Mouse (Mus musculus): Measurements from ENCODE around the gene Polh. TPM values are rescaled to one million over a fixed set of nuclear protein-coding genes. Genes with fewer than 3 reads are reported as not detected.

Polh gene
- polyA plus RNA-seq, 1 experiment from 2014 or later = 12.7 TPM

GRCm38 (mm10) chr17:46237079-46237478 lies 34.6 kb upstream of the Polh start:
- Histone ChIP-seq H3K27me3 (replicated peaks) (peaks cover 14% of the 10 kb centered on the region; the same call in 1 of the 2 replicates), H3K4me2 (no peak overlapping the region), H3K9me3 (replicated peaks) (no peaks in the 10 kb centered on the region), H3K4me1 (replicated peaks) (peaks cover 16% of the 10 kb centered on the region), H3K36me3 (peaks cover 90% of the 10 kb centered on the region), H3K27ac (ENCODE audit: poor library complexity, severe bottlenecking) (no peak overlapping the region), H3K9ac (no peak overlapping the region), H3K4me3 (no peak overlapping the region)
- no peak for ATAC-seq (ENCODE audit: insufficient number of reproducible peaks, low FRiP score)
- WGBS = 72% methylated on average over 6 of the region's 6 CpGs

GRCm38 (mm10) chr17:46236067-46236466 lies 33.6 kb upstream of the Polh start:
- Histone ChIP-seq H3K27me3 (replicated peaks) (peaks cover 11% of the 10 kb centered on the region; the same call in 1 of the 2 replicates), H3K9me3 (replicated peaks) (no peaks in the 10 kb centered on the region), H3K4me1 (replicated peaks) (peaks cover 16% of the 10 kb centered on the region), H3K9ac (no peak overlapping the region), H3K4me3 (no peak overlapping the region), H3K27ac (ENCODE audit: poor library complexity, severe bottlenecking) (no peak overlapping the region), H3K36me3 (peaks cover 88% of the 10 kb centered on the region), H3K4me2 (no peak overlapping the region)
- no peak for ATAC-seq (ENCODE audit: insufficient number of reproducible peaks, low FRiP score)
- WGBS = 67% methylated on average over 1 of the region's 1 CpGs

GRCm38 (mm10) chr17:46227576-46227975 lies 25.1 kb upstream of the Polh start:
- WGBS = 90% methylated on average over 7 of the region's 7 CpGs
- Histone ChIP-seq H3K27me3 (replicated peaks) (no peaks in the 10 kb centered on the region), H3K4me2 (no peak overlapping the region), H3K4me1 (replicated peaks) (no peaks in the 10 kb centered on the region), H3K4me3 (no peak overlapping the region), H3K9ac (no peak overlapping the region), H3K36me3 (peaks cover 96% of the 10 kb centered on the region), H3K9me3 (replicated peaks) (no peaks in the 10 kb centered on the region), H3K27ac (ENCODE audit: poor library complexity, severe bottlenecking) (no peak overlapping the region)
- ATAC-seq (ENCODE audit: insufficient number of reproducible peaks, low FRiP score) = no peak

GRCm38 (mm10) chr17:46221601-46222000 lies 19.2 kb upstream of the Polh start:
- no peak overlapping the region for H3K4me3 ChIP-seq
- ATAC-seq (ENCODE audit: insufficient number of reproducible peaks, low FRiP score) = no peak

GRCm38 (mm10) chr17:46210550-46210949 lies 8.1 kb upstream of the Polh start:
- H3K4me1 ChIP-seq (replicated peaks) = no peaks in the 10 kb centered on the region
- WGBS = 87% methylated on average over 3 of the region's 3 CpGs
- H3K27me3 ChIP-seq (replicated peaks) = no peaks in the 10 kb centered on the region
- H3K9me3 ChIP-seq (replicated peaks) = no peaks in the 10 kb centered on the region
- no peak overlapping the region for H3K4me3 ChIP-seq
- no peak overlapping the region for H3K4me2 ChIP-seq
- ATAC-seq (ENCODE audit: insufficient number of reproducible peaks, low FRiP score) = no peak
- no peak overlapping the region for H3K27ac ChIP-seq (ENCODE audit: poor library complexity, severe bottlenecking)
- peaks cover 92% of the 10 kb centered on the region for H3K36me3 ChIP-seq
- no peak overlapping the region for H3K9ac ChIP-seq

More at GRCm38 (mm10) chr17:46221601-46222000, 19.2 kb upstream of the Polh start:
- H3K27ac ChIP-seq (ENCODE audit: poor library complexity, severe bottlenecking) = no peak overlapping the region
- no peak overlapping the region for H3K4me2 ChIP-seq
- no peaks in the 10 kb centered on the region for H3K4me1 ChIP-seq (replicated peaks)
- H3K36me3 ChIP-seq = peaks cover 98% of the 10 kb centered on the region
- no peaks in the 10 kb centered on the region for H3K9me3 ChIP-seq (replicated peaks)
- 87% methylated on average over 3 of the region's 3 CpGs for WGBS
- H3K9ac ChIP-seq = no peak overlapping the region
- no peaks in the 10 kb centered on the region for H3K27me3 ChIP-seq (replicated peaks)

GRCm38 (mm10) chr17:46206676-46207075 lies 4.2 kb upstream of the Polh start:
- no peak for ATAC-seq (ENCODE audit: insufficient number of reproducible peaks, low FRiP score)
- H3K4me1 ChIP-seq (replicated peaks) = peaks cover 11% of the 10 kb centered on the region

GRCm38 (mm10) chr17:46203078-46203477 lies 633 bp upstream of the Polh start:
- Histone ChIP-seq H3K36me3 (peaks cover 33% of the 10 kb centered on the region), H3K4me2 (peak overlapping the region; percentile 80), H3K9ac (peak overlapping the region; percentile 94), H3K27ac (ENCODE audit: poor library complexity, severe bottlenecking) (peak overlapping the region; percentile 92), H3K9me3 (replicated peaks) (no peaks in the 10 kb centered on the region), H3K4me3 (peak overlapping the region; percentile 96), H3K4me1 (replicated peaks) (peaks cover 13% of the 10 kb centered on the region), H3K27me3 (replicated peaks) (no peaks in the 10 kb centered on the region)
- WGBS = under 1% methylated on average over 20 of the region's 20 CpGs
- ATAC-seq (ENCODE audit: insufficient number of reproducible peaks, low FRiP score) = peak; percentile 39; the same call in 1 of the 2 replicates

More at GRCm38 (mm10) chr17:46206676-46207075, 4.2 kb upstream of the Polh start:
- H3K9ac ChIP-seq = no peak overlapping the region
- H3K27ac ChIP-seq (ENCODE audit: poor library complexity, severe bottlenecking) = no peak overlapping the region
- H3K27me3 ChIP-seq (replicated peaks) = no peaks in the 10 kb centered on the region
- peaks cover 62% of the 10 kb centered on the region for H3K36me3 ChIP-seq
- H3K9me3 ChIP-seq (replicated peaks) = no peaks in the 10 kb centered on the region
- H3K4me2 ChIP-seq = no peak overlapping the region
- no peak overlapping the region for H3K4me3 ChIP-seq

GRCm38 (mm10) chr17:46201151-46201550 lies 1.3 kb downstream of the Polh start:
- H3K9ac ChIP-seq = no peak overlapping the region; the same call in 1 of the 2 replicates
- peaks cover 13% of the 10 kb centered on the region for H3K4me1 ChIP-seq (replicated peaks)
- H3K27ac ChIP-seq (ENCODE audit: poor library complexity, severe bottlenecking) = no peak overlapping the region
- H3K4me3 ChIP-seq = peak overlapping the region; percentile 28; the same call in 1 of the 2 replicates
- H3K4me2 ChIP-seq = peak overlapping the region; percentile 80
- 64% methylated on average over 6 of the region's 6 CpGs for WGBS
- no peak for ATAC-seq (ENCODE audit: insufficient number of reproducible peaks, low FRiP score)
- H3K9me3 ChIP-seq (replicated peaks) = no peaks in the 10 kb centered on the region
- peaks cover 33% of the 10 kb centered on the region for H3K36me3 ChIP-seq
- H3K27me3 ChIP-seq (replicated peaks) = no peaks in the 10 kb centered on the region

- no peak for ATAC-seq (ENCODE audit: insufficient number of reproducible peaks, low FRiP score)
- WGBS = 90% methylated on average over 2 of the region's 2 CpGs
- Histone ChIP-seq H3K9ac (no peak overlapping the region), H3K4me2 (no peak overlapping the region), H3K4me1 (replicated peaks) (no peaks in the 10 kb centered on the region), H3K36me3 (peaks cover 83% of the 10 kb centered on the region), H3K4me3 (no peak overlapping the region), H3K27me3 (replicated peaks) (no peaks in the 10 kb centered on the region), H3K9me3 (replicated peaks) (no peaks in the 10 kb centered on the region), H3K27ac (ENCODE audit: poor library complexity, severe bottlenecking) (no peak overlapping the region)
Observed at GRCm38 (mm10) chr17:46188829-46189228, 13.6 kb downstream of the Polh start.

- Histone ChIP-seq H3K9me3 (replicated peaks) (no peaks in the 10 kb centered on the region), H3K4me3 (no peak overlapping the region), H3K27me3 (replicated peaks) (no peaks in the 10 kb centered on the region), H3K9ac (no peak overlapping the region), H3K4me2 (no peak overlapping the region), H3K27ac (ENCODE audit: poor library complexity, severe bottlenecking) (no peak overlapping the region), H3K36me3 (peaks cover 91% of the 10 kb centered on the region), H3K4me1 (replicated peaks) (no peaks in the 10 kb centered on the region)
- 86% methylated on average over 4 of the region's 4 CpGs for WGBS
- no peak for ATAC-seq (ENCODE audit: insufficient number of reproducible peaks, low FRiP score)
Observed at GRCm38 (mm10) chr17:46182273-46182672, 20.2 kb downstream of the Polh start.

GRCm38 (mm10) chr17:46170538-46170937 lies 31.9 kb downstream of the Polh start:
- WGBS = 69% methylated on average over 3 of the region's 3 CpGs
- Histone ChIP-seq H3K27me3 (replicated peaks) (no peaks in the 10 kb centered on the region), H3K4me1 (replicated peaks) (peaks cover 24% of the 10 kb centered on the region), H3K4me3 (no peak overlapping the region), H3K27ac (ENCODE audit: poor library complexity, severe bottlenecking) (no peak overlapping the region), H3K9ac (no peak overlapping the region), H3K9me3 (replicated peaks) (no peaks in the 10 kb centered on the region), H3K4me2 (no peak overlapping the region), H3K36me3 (peaks cover 83% of the 10 kb centered on the region)
- ATAC-seq (ENCODE audit: insufficient number of reproducible peaks, low FRiP score) = no peak

GRCm38 (mm10) chr17:46168768-46169167 lies 33.7 kb downstream of the Polh start:
- Histone ChIP-seq H3K27ac (ENCODE audit: poor library complexity, severe bottlenecking) (peak overlapping the region; percentile 25; the same call in 1 of the 2 replicates), H3K9me3 (replicated peaks) (no peaks in the 10 kb centered on the region)
- 70% methylated on average over 5 of the region's 5 CpGs for WGBS

More at GRCm38 (mm10) chr17:46168768-46169167, 33.7 kb downstream of the Polh start:
- H3K4me2 ChIP-seq = no peak overlapping the region
- no peaks in the 10 kb centered on the region for H3K27me3 ChIP-seq (replicated peaks)
- no peak overlapping the region for H3K4me3 ChIP-seq
- no peak for ATAC-seq (ENCODE audit: insufficient number of reproducible peaks, low FRiP score)
- H3K36me3 ChIP-seq = peaks cover 93% of the 10 kb centered on the region
- peaks cover 25% of the 10 kb centered on the region for H3K4me1 ChIP-seq (replicated peaks)
- no peak overlapping the region for H3K9ac ChIP-seq
